Mouse (Mus musculus) olfactory bulb, adult 2 months (tissue): ENCODE results near the gene Fcer1g. TPM values are rescaled to one million over a fixed set of nuclear protein-coding genes. Genes with fewer than 3 reads are reported as not detected.

Source experiments
- H3K27ac ChIP-seq: fragments of 200-500 bp; 2 replicates; pipeline ENCODE4 v1.5.1; 2012; ENCODE audit warnings: low read depth, low read length; ENCODE audit not compliant: insufficient read depth
- H3K4me1 ChIP-seq: fragments of 200-500 bp; 2 replicates; pipeline ENCODE4 v1.6.1; 2012; ENCODE audit warnings: low read length; ENCODE audit not compliant: control insufficient read depth, insufficient read depth
- H3K4me3 ChIP-seq: fragments of 200-500 bp; 2 replicates; pipeline ENCODE4 v1.5.1; 2012; ENCODE audit warnings: mild to moderate bottlenecking, low read depth, low read length, moderate library complexity; ENCODE audit not compliant: insufficient read depth
- CTCF ChIP-seq: fragments of 200-500 bp; IDR thresholded peaks from 2 replicates; pipeline ENCODE4 v1.5.1; 2012; ENCODE audit warnings: low read depth, mild to moderate bottlenecking, low read length, moderate library complexity; ENCODE audit not compliant: insufficient read depth
- POLR2A ChIP-seq: fragments of 200-500 bp; IDR thresholded peaks from 2 replicates; pipeline ENCODE4 v1.6.1; 2012; ENCODE audit warnings: mild to moderate bottlenecking, low read depth, low read length, moderate library complexity; ENCODE audit not compliant: insufficient read depth
- WGBS: fragments of 180-500 bp; shearing (Covaris S2); methylation state at CpG from one replicate; pipeline ENCODE4 v1.1.7; 2018; 5-methylcytosine and 5-hydroxymethylcytosine counted together
- polyA plus RNA-seq: library from polyadenylated mRNA; stranded (reverse); fragments of >200 nt; gene quantifications from 2 replicates; pipeline ENCODE4 v1.2.4, GENCODE M21; 2012; ENCODE audit warnings: low replicate concordance; ENCODE audit not compliant: missing spikeins, insufficient read depth, insufficient read length

Fcer1g gene
- polyA plus RNA-seq, 1 experiment = not detected

- 62% methylated on average over 15 of the region's 15 CpGs for WGBS
These were observed 22.9 kb upstream of the Fcer1g start for GRCm38 (mm10) chr1:171256937-171257548.

GRCm38 (mm10) chr1:171256095-171256818, 22.1 kb upstream of the Fcer1g start:
- WGBS = 90% methylated on average over 24 of the region's 24 CpGs
- Histone ChIP-seq H3K4me3 (no peak overlapping the region), H3K27ac (no peak overlapping the region), H3K4me1 (peaks cover 21% of the 10 kb centered on the region)
- TF ChIP-seq POLR2A (no peak), CTCF (0 out of 2 replicates have a peak, but pooled peaks have one; percentile 8)

More at GRCm38 (mm10) chr1:171256937-171257548, 22.9 kb upstream of the Fcer1g start:
- Histone ChIP-seq H3K4me1 (peaks cover 13% of the 10 kb centered on the region), H3K27ac (no peak overlapping the region), H3K4me3 (no peak overlapping the region)
- no peak for TF ChIP-seq POLR2A
- no peak for TF ChIP-seq CTCF

GRCm38 (mm10) chr1:171252415-171252814, 18.2 kb upstream of the Fcer1g start:
- peak overlapping the region; percentile 48; the same call in 1 of the 2 replicates for H3K27ac ChIP-seq
- WGBS = 65% methylated on average over 17 of the region's 17 CpGs
- H3K4me1 ChIP-seq = peaks cover 36% of the 10 kb centered on the region
- TF ChIP-seq POLR2A = no peak
- TF ChIP-seq CTCF = no peak
- H3K4me3 ChIP-seq = no peak overlapping the region

- H3K27ac ChIP-seq = peak overlapping the region; percentile 48; the same call in 1 of the 2 replicates
- peaks cover 39% of the 10 kb centered on the region for H3K4me1 ChIP-seq
- TF ChIP-seq POLR2A (no peak), CTCF (no peak)
- H3K4me3 ChIP-seq = no peak overlapping the region
- WGBS = 10% methylated on average over 13 of the region's 13 CpGs
These were observed 17.6 kb upstream of the Fcer1g start for GRCm38 (mm10) chr1:171251594-171252324.

- WGBS = 23% methylated on average over 26 of the region's 26 CpGs
- H3K27ac ChIP-seq = peak within 1 kb of the TSS; percentile 48; the same call in 1 of the 2 replicates
- H3K4me1 ChIP-seq = peaks cover 39% of the 10 kb centered on the region
- TF ChIP-seq CTCF = no peak
- no peak for TF ChIP-seq POLR2A
- peak within 1 kb of the TSS; percentile 3 for H3K4me3 ChIP-seq
These were observed 16.8 kb upstream of the Fcer1g start, which contains the start of gene Ndufs2 for GRCm38 (mm10) chr1:171250680-171251593. Gene Ndufs2 (minus strand): TSS chr1:171251388.

- 5% methylated on average over 5 of the region's 5 CpGs for WGBS
- Histone ChIP-seq H3K4me1 (peaks cover 43% of the 10 kb centered on the region), H3K27ac (no peak within 1 kb of the TSS), H3K4me3 (peak within 1 kb of the TSS; percentile 3)
- TF ChIP-seq CTCF = no peak
- no peak for TF ChIP-seq POLR2A
These were observed 15.9 kb upstream of the Fcer1g start, which contains the start of gene Adamts4 for GRCm38 (mm10) chr1:171249913-171250600. Gene Adamts4 (plus strand): TSS chr1:171250421.

- TF ChIP-seq CTCF = no peak
- no peak for TF ChIP-seq POLR2A
- 59% methylated on average over 3 of the region's 3 CpGs for WGBS
- peaks cover 44% of the 10 kb centered on the region for H3K4me1 ChIP-seq
- no peak overlapping the region for H3K27ac ChIP-seq
- H3K4me3 ChIP-seq = no peak overlapping the region
These were observed 14.4 kb upstream of the Fcer1g start for GRCm38 (mm10) chr1:171248386-171249226.
